Mouse (Mus musculus): Measurements from ENCODE around the gene Stat1.
A peak's percentile ranks its signal among the peaks of the same experiment; 100 is the strongest.

The Stat1 gene

GRCm38 (mm10) chr1:52118860-52119591 is at the start of gene Stat1:
TSS of gene Stat1 (plus strand) at chr1:52119440.
- peak; percentile 91 for DNase-seq

GRCm38 (mm10) chr1:52079724-52080367 is 39.4 kb upstream of the Stat1 start:
- no peak for DNase-seq

GRCm38 (mm10) chr1:52080375-52080774 is 38.9 kb upstream of the Stat1 start:
- DNase-seq, result no peak

- DNase-seq, result no peak
Measured at GRCm38 (mm10) chr1:52086236-52086635, 33.0 kb upstream of the Stat1 start.

GRCm38 (mm10) chr1:52087128-52087527 is 32.1 kb upstream of the Stat1 start:
- DNase-seq, result no peak

GRCm38 (mm10) chr1:52088634-52089033 is 30.6 kb upstream of the Stat1 start:
- no peak for DNase-seq

GRCm38 (mm10) chr1:52098618-52099232 is 20.5 kb upstream of the Stat1 start:
- peak in 1 of 2 experiments; percentile 56 for DNase-seq

GRCm38 (mm10) chr1:52100496-52100895 is 18.7 kb upstream of the Stat1 start:
- DNase-seq, result peak in 1 of 2 experiments; percentile 30

- no peak for DNase-seq
Measured at GRCm38 (mm10) chr1:52102795-52103194, 16.4 kb upstream of the Stat1 start.

GRCm38 (mm10) chr1:52107206-52107605 is 12.0 kb upstream of the Stat1 start:
- no peak for DNase-seq

- DNase-seq, result no peak
Measured at GRCm38 (mm10) chr1:52111217-52111616, 8.0 kb upstream of the Stat1 start.

- DNase-seq, result no peak
Measured at GRCm38 (mm10) chr1:52112301-52112700, 6.9 kb upstream of the Stat1 start.

GRCm38 (mm10) chr1:52113067-52113665 is 6.1 kb upstream of the Stat1 start:
- DNase-seq, result no peak

- DNase-seq, result peak; percentile 99
Measured at GRCm38 (mm10) chr1:52113666-52114069, 5.6 kb upstream of the Stat1 start.

- DNase-seq, result no peak
Measured at GRCm38 (mm10) chr1:52116441-52116840, 2.8 kb upstream of the Stat1 start.

GRCm38 (mm10) chr1:52117777-52118176 is 1.5 kb upstream of the Stat1 start:
- no peak for DNase-seq

GRCm38 (mm10) chr1:52119691-52120090 is 451 bp downstream of the Stat1 start:
- DNase-seq, result peak in 1 of 2 experiments; percentile 33

- DNase-seq, result no peak
Measured at GRCm38 (mm10) chr1:52120191-52120590, 951 bp downstream of the Stat1 start.

- DNase-seq, result no peak
Measured at GRCm38 (mm10) chr1:52121052-52121451, 1.8 kb downstream of the Stat1 start.

- DNase-seq, result no peak
Measured at GRCm38 (mm10) chr1:52124818-52125217, 5.6 kb downstream of the Stat1 start.

GRCm38 (mm10) chr1:52127350-52127749 is 8.1 kb downstream of the Stat1 start:
- DNase-seq, result no peak

- DNase-seq, result no peak
Measured at GRCm38 (mm10) chr1:52129794-52130193, 10.6 kb downstream of the Stat1 start.

GRCm38 (mm10) chr1:52131787-52132377 is 12.6 kb downstream of the Stat1 start:
- no peak for DNase-seq

Measured in lung, postnatal 4 days (tissue).